ENCODE assay signal across 32 mouse cellular contexts in the genomic region with DNA sequence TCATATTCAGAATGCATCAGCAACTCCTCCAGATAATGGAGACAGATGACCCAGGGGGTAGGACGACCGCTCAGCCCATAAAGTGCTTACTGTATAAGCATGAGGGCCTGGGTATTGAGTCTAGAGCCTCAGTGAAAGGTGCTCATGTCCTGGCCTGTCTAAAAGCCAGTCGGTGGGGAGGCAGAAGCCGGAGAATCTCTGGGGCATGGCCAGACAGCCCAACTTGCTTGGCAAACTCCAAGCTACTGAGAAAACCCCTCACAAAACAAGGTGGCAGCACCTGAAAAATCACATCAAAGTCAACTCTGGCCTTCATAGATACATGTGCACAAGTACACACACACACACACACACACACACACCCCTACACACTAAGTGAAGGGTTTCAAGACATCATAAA. TPM values are rescaled to one million over a fixed set of nuclear protein-coding genes. Genes with fewer than 3 reads are reported as not detected.
"Had no signal": no experiment of that assay in that cellular context is flagged by ENCODE, and none has a peak within 500 bp of the region (broad histone marks: within the 10 kb centered on the region; RNA-seq: fewer than 3 reads in every experiment).

No protein-coding gene starts in this region.

- H3K4me2 ChIP-seq: limb, embryonic 12.5 days; limb, embryonic 13.5 days; limb, embryonic 15.5 days; liver, embryonic 11.5 days; liver, embryonic 12.5 days; liver, embryonic 13.5 days; liver, embryonic 15.5 days; lung, embryonic 14.5 days; lung, embryonic 15.5 days; midbrain, embryonic 11.5 days; midbrain, embryonic 12.5 days; midbrain, embryonic 13.5 days; midbrain, embryonic 15.5 days; neural tube, embryonic 12.5 days had no signal

- ATAC-seq: liver, embryonic 12.5 days; liver, postnatal 0 days; lung, postnatal 0 days; midbrain, embryonic 13.5 days; midbrain, embryonic 15.5 days; midbrain, embryonic 16.5 days had no signal

- H3K9ac ChIP-seq: limb, embryonic 12.5 days; limb, embryonic 13.5 days; limb, embryonic 15.5 days; liver, embryonic 12.5 days; liver, embryonic 13.5 days; liver, embryonic 14.5 days; liver, embryonic 15.5 days; liver, postnatal 0 days; lung, embryonic 14.5 days; lung, embryonic 15.5 days; midbrain, embryonic 12.5 days; midbrain, embryonic 13.5 days; midbrain, embryonic 15.5 days; neural tube, embryonic 12.5 days had no signal

- H3K27me3 ChIP-seq: limb, embryonic 12.5 days; limb, embryonic 13.5 days; limb, embryonic 15.5 days; liver, embryonic 15.5 days; lung, embryonic 15.5 days; midbrain, embryonic 12.5 days; midbrain, embryonic 13.5 days; midbrain, embryonic 15.5 days; neural tube, embryonic 12.5 days had no signal

- H3K9me3 ChIP-seq: limb, embryonic 10.5 days; limb, embryonic 12.5 days; limb, embryonic 13.5 days; limb, embryonic 15.5 days; liver, embryonic 12.5 days; liver, embryonic 13.5 days; liver, embryonic 15.5 days; lung, embryonic 15.5 days; midbrain, embryonic 10.5 days; midbrain, embryonic 12.5 days; midbrain, embryonic 13.5 days; midbrain, embryonic 15.5 days; neural tube, embryonic 12.5 days had no signal

- H3K27ac ChIP-seq: limb, embryonic 10.5 days; limb, embryonic 12.5 days; limb, embryonic 13.5 days; limb, embryonic 15.5 days; liver, embryonic 12.5 days; liver, embryonic 13.5 days; liver, embryonic 14.5 days; liver, embryonic 15.5 days; lung, embryonic 15.5 days; macrophage; midbrain, embryonic 10.5 days; midbrain, embryonic 12.5 days; midbrain, embryonic 13.5 days; midbrain, embryonic 15.5 days; neural tube, embryonic 12.5 days had no signal

- DNase-seq: left cerebral cortex, postnatal 4 days; liver; liver, embryonic 13.5 days; liver, postnatal 0 days; lung, adult 18-20 months; lung, adult 2 months; lung, embryonic 14.5 days; lung, postnatal 10 days; lung, postnatal 14 days; lung, postnatal 36 days; lung, postnatal 4 days; midbrain, embryonic 14.5 days had no signal

- H3K36me3 ChIP-seq: limb, embryonic 10.5 days; limb, embryonic 12.5 days; limb, embryonic 13.5 days; limb, embryonic 15.5 days; liver, embryonic 12.5 days; liver, embryonic 13.5 days; liver, embryonic 15.5 days; lung, embryonic 15.5 days; midbrain, embryonic 10.5 days; midbrain, embryonic 12.5 days; midbrain, embryonic 13.5 days; midbrain, embryonic 15.5 days; neural tube, embryonic 12.5 days had no signal

- H3K4me1 ChIP-seq: liver, embryonic 15.5 days; midbrain, embryonic 10.5 days had no signal

- H3K4me3 ChIP-seq: limb, embryonic 10.5 days; limb, embryonic 12.5 days; limb, embryonic 13.5 days; limb, embryonic 15.5 days; liver, embryonic 12.5 days; liver, embryonic 13.5 days; liver, embryonic 15.5 days; lung, embryonic 15.5 days; megakaryocyte, embryonic 14.5 days; midbrain, embryonic 10.5 days; midbrain, embryonic 12.5 days; midbrain, embryonic 13.5 days; midbrain, embryonic 15.5 days; myocyte; neural tube, embryonic 12.5 days had no signal

RNA-seq across cellular contexts. Expression of a gene that starts 12.6 kb away (rescaled TPM):
- polyA plus RNA-seq: macrophage had no signal
